Mouse (Mus musculus) thymus, adult 2 months (tissue): Measurements from ENCODE around the gene Tmed10.

Experiments
- CTCF ChIP-seq: fragments of 200-500 bp; IDR thresholded peaks from 2 replicates; pipeline ENCODE4 v1.5.1; 2012; ENCODE audit warnings: mild to moderate bottlenecking, control low read depth, low read length, moderate library complexity, borderline replicate concordance; ENCODE audit not compliant: control insufficient read depth, poor library complexity, insufficient read depth; ENCODE audit errors: extremely low read depth
- POLR2A ChIP-seq: fragments of 200-500 bp; IDR thresholded peaks from 2 replicates; pipeline ENCODE4 v1.6.1; 2012; ENCODE audit warnings: mild to moderate bottlenecking, low read length, control low read depth, moderate library complexity; ENCODE audit not compliant: control insufficient read depth, poor library complexity, insufficient read depth; ENCODE audit errors: extremely low read depth

DNA sequence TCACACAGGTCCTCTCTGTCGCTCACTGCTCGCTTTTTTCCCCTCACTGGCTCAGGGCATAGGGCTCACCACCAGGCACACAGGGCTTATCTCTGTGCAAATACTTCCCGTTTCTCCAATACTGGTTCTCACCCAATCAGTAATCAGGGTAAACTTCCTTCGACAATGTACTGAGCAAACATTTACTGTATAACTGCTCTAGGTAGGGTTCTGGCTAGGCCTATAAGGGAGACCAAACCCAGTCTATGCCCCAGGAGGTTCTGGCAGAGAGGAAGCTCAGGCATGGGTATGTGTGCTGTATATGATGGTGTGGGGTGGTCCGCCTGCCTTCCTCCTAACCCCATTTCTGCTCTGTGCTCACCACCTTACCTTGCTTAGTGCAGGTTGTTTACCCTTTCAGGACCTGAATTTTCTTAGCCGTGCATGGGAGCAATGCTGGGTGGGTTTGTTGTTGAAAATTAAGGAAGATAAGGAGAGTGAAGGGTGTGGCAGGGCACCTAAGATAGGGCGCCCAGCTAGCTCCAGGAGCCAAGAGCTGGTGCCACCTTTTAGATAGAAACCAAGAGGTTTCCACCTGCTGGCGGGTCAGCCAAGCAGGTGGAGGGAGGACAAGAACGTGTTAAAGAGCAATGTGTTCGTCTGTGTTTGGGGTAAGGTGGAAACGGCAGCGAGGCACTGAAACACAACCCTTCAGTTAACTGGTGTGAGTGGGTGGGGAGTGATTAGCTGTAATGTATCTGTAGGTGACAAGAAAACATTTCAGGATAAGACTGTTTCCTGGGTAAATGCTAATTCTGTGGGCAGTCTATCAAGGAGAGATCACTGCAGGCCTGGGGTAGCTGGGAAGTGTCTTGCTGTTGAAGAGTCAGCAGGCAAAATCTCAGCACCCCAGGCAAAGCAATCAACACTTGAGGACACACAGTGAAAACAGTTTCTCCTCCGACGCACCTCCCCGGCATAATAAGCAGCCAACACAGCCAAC lies 14.8 kb upstream of the Tmed10 start:
- TF ChIP-seq CTCF, result no peak
- TF ChIP-seq POLR2A, result no peak
